Mouse (Mus musculus) MEL-GATA-1-ER (cell line): ENCODE measurements around the gene Sh3d19.
"Not testable (repeated sequence)": the region's sequence is repeated elsewhere in the genome, so short reads cannot be mapped to it uniquely, and the experiment has no call there.

Source experiments
- DNase-seq: peaks from one replicate; pipeline ENCODE4 v3.0.0-alpha.2; 2012; ENCODE audit warnings: low read depth; ENCODE audit errors: extremely low read depth

The Sh3d19 gene

DNA sequence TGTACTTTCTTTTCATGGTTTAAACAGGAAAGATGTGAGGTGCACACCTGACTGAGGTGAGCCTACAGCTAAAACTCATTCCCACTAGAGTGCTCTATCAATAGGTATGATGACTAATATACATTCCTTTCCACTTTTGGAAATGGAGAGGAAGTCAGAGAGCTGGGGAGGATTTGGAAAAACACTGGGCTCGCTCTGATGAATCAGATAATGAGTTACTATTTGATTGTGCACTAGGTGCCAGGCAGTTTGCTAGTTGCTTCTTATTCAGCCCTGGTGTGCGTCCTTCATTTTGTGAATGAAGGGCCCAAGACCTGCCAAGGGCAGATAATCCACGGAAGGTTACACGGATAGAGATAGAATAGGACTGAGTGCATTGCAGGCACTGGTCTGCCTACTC, 9.1 kb downstream of the Sh3d19 start:
- DNase-seq = no peak

DNA sequence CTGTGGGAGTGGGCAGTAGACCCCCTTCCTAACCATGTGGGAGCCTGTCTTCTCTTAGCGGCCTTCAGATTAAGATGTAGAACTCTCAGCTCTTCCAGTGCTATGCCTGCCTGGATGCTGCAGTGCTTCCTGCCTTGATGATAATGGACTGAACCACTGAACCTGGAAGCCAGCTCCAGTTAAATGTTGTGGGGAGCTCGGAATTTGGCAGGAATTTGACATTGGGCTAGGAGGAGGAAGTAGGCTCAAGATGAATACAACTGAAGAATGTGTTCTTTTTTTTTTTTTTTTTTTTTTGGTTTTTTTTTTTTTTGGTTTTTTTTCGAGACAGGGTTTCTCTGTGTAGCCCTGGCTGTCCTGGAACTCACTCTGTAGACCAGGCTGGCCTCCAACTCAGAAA, 10.9 kb downstream of the Sh3d19 start:
- DNase-seq = not testable (repeated sequence)

DNA sequence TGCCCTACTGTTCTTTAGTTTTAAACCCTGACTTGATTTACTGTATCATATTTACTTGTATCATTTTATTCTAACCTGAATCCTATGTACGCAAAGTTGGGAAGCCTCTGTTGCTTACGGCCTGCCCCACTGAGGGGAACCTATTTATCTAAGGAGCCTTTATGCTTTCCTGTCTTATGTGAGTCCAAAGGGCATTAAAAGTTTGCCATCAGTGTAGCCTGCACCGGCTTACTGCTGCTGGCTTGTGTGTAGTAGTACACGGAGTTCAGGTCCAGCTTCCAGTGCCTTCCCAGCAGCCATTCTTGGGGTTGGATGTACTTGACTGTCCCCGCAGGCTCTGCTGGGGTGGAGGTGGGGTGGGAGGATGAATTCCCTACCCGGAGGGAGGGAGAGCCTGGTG, 13.6 kb downstream of the Sh3d19 start:
- DNase-seq = no peak

DNA sequence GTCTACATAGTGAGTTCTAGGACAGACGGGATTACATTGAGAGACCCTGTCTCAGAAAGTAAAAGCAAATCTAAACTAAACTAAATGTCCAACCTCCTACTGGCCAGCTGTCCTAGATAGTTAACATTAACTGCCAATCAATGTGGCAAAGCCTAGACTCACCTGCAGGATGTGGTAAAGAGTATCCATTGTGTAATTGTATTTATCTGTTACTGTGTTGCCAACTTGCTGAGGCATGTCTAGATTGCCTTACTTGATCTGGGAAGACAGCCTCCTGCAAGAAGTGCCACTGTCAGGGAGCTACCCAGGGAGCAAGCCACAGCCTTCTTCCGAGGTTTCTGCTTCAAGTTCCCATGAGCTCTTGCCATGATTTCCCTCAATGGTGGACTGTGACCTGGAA, 16.3 kb downstream of the Sh3d19 start:
- DNase-seq = no peak

DNA sequence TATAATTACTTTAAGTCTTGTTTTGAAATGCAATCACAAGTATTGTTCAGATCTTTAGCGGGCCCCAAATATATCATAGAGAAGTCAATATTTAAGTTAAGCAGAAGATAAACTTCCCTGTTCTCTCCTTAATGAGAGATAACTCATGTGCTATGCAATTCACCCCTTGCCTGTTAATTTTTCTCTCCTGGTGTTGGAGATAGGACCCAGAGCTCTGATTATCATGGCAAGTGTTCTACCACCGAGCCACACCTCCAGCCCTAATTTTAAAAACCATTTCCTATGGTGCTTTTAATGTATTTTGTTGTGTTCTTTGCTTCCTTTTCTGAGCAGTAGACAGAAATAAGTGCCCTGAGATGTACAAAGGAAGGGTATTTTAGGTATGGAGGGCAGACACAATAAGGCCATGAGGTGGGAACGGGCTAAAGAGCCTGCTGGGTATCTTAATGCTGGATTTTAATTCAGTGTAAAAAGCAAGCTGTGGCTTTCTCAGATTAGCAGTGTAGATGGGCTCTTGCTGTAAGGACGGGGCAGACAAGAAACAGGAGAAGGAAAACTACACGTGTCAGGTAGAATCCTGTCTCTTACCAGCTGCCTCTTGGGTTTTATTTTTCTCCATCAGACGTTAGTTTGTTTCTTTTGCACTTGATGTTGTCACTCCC, 20.4 kb downstream of the Sh3d19 start:
- peak; percentile 59 for DNase-seq

DNA sequence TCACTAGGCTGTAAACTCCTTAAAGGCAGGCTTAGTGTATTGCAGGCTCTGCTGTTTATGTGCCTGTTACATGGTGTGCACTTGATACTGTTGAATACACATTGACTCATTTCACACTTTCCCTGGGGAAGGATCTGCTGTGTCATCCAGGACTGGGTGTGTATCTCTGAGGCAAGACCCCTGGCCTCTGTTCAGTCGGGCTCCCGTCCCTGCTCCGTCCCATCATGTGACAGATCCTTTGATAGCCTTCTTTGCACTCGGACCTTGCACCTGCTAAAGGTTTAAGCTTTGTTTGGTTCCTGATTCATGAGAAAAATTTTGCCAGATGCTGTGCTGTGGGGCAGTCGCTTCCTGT, 20.9 kb downstream of the Sh3d19 start:
- DNase-seq = peak; percentile 62

DNA sequence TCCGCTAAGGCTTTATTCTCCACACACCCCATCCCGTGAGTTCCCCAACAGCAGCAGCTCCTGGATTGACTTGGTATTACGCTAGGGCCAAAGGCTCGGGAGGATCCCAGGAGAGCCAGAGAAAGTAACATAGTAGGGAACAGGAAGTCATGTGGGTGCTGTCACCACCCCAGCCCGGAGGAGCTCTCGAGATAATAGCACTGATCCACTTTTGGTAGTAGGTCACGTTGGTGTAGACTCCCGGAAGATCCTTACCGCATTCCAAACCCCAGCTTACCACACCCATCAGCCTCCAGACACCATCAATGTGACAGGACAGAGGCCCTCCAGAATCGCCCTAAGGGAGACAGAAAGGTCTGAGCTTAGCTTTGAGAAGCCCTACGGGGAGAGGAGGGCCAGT, 22.8 kb downstream of the Sh3d19 start:
- peak; percentile 58 for DNase-seq

DNA sequence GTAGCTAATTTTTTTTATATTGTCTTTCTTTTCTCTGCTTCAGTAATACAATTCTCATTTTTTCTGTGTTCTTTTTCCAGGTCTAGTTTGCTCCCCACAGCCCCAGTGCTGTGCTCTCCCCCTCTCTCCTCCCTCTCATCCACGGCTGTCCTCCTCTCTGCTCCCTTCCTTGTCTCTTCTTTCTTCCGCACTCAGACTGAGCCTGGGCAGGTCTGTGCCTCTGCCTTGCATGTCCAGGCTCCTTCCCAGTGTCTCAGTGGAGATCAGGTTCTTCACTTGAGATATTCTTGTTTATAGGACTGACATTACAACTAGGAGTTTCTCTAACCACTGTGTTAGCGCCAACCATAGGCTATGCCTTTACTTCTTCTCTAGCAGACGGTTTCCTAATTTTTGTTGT, 23.7 kb downstream of the Sh3d19 start:
- no peak for DNase-seq

DNA sequence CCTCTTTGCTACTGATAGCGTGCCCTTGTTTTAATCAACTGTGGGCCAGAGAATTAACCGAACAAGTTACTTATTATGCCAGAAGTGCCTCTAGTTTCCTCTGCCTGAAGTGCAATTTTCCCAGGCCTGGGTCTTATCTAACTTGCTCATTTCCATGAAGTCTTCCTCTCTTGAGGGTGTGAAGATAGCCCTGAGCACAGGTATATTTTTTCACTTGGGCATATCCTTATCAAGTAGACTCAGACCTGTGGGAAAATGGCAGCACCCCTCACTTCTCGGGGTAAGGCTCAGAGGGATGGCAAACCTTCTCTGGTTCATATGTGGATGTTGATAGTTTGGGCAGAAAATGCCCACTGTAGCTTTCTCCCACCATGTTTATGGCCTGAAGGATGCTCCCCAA, 30.4 kb downstream of the Sh3d19 start:
- DNase-seq = no peak

DNA sequence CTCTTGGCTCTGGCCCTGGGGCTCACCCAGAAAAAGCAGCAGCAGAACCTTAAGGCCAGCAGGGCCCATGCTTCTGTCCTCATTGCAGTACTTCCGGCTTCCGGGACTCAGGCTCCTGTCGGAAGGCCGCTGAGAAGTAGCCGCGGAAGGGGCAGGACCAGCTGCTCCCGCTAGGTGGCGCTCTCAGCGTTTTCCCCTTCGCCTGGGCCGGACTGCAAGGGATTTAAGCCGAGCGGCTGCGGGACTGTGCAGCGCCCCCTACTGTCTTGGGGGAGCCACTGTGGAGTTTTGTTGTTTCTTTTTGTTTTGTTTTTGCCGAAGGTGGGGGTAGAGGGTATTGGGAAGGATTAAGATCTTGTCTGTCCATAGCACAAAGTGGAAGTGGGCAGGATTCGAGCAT, 31.5 kb downstream of the Sh3d19 start, which contains the start of gene Prss48:
Gene Prss48, minus strand, starts transcription at position 69 of the 400 bp plus-strand sequence.
- DNase-seq = no peak

DNA sequence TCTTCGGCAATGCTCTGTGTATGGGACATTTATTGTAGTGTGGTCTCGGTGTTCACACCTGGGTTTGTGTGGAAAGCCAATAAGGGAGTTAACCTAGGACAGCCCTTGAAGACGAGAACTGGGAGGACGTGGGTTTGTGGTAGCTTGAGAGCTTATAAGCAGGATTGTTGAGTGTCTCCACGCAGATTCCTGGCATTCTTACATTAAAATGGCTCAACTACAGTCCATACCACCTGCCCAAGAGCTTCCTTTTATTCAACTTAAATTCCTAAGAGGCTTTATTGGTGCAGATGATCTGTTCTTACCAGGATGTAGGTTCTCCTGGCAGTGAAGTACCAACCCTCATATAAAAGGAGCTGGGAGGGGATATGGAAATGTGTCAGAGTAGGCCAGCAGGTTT, 32.0 kb downstream of the Sh3d19 start:
- DNase-seq = no peak

DNA sequence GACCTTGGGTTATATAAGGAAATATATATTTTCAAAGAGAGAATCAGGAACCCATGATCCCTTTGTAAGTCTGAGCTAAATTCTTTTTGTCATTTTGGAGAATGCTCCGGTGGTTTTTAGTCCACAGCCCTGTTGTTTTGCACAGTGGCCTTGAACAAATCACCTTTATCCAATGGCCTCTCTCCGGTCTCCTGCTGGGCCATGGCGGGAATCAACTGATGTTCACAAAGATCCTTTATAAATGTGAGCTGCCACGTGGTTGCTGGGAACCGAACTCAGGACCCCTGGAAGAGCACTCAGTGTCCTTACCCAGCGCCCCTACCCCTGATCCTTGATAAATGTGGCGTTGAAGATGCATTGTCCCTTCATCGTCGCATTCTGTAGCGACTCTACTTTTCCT, 33.8 kb downstream of the Sh3d19 start:
- DNase-seq = no peak

DNA sequence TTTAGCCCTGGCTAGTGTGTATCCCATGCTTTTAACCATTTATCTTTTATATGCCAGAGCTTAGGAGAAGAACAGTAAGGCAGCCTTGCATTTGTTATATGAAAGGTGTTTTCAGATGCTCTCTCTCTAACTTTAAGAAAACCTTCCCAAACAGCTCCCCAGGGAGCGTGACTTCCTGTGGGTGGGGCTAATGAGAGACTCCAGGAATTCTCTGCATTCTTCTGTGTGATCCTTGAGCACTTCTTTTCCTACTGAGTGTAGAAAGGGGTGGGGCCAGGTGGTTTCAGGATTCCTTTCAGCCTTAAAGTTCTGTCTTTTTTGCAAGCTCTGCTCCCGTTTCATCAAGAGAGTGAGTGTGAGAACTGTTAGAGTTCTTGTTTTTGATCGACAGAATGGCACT, 39.7 kb downstream of the Sh3d19 start:
- no peak for DNase-seq

DNA sequence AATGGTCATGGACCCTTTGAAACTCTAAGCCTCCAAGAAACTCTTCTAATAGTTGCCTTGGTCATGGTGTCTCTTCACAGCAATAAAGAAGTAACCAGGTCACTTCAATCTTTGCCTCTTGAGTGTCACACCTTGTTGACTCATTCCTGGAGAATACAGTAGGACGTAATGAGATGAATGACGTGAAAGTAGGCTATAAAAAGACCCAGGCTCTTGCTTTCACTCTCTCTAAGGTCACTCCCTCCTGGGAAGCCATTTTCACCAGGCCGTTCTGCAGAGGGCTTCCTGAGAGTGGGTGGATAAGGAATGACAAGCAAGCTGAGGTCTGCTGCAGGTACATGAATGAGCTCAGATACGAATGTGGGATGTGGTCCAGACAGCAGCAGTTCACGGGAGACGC, 40.5 kb downstream of the Sh3d19 start:
- no peak for DNase-seq

DNA sequence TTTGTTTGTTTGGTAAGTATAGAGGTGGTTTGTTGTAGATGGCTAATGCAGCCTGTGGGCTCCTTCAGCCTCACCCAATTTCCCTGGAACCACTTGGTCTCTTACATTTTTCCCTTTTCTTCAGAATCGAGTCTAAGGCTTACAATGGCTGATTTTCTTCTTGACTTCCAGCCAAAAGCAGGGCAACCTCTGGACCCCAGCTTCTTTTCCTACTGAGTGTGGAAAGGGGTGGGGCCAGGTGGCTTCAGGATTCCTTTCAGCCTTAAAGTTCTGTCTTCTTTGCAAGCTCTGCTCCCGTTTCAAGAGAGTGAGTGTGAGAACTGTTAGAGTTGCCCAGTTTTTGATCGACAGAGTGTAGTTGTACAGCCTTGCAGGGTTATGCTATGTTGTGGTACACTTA, 40.9 kb downstream of the Sh3d19 start:
- DNase-seq = no peak

DNA sequence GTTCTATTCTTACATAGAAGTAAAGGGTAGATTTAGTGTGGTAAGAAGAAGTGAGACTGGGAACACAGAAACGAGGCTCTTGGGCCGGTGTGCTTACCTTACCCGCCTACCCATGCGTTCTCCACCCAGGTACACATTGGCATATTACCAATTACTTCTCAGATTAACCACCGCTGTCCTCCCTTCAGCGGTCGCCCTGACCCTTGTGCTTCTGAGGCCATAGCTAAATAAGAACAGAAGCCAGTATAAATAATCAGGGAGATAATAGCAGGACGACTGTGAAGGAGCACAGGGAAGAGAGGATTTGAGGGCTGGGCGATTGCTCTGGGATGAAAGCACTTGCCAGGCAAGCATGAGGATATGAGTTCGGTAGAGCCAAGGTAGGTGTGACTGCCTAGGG, 42.9 kb downstream of the Sh3d19 start:
- DNase-seq = no peak

DNA sequence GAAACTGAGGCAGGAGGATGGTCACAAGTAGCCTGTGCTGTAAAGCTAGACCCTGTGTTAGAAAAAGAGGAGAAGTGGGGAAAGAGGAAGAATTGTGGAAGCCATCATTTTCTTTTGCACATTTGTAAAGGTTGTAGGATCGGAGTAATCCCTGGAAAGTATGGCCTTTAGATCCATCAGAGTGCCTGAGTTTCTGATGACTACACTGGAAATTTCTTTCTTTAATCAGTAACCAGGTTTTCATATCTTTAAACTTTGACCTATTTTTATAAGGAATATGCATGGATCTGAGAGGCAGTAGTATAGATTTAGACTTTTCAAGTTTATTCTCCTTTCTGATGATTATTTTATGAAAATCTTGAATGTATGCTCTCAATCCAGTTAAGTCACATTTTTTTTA, 46.1 kb downstream of the Sh3d19 start:
- no peak for DNase-seq

DNA sequence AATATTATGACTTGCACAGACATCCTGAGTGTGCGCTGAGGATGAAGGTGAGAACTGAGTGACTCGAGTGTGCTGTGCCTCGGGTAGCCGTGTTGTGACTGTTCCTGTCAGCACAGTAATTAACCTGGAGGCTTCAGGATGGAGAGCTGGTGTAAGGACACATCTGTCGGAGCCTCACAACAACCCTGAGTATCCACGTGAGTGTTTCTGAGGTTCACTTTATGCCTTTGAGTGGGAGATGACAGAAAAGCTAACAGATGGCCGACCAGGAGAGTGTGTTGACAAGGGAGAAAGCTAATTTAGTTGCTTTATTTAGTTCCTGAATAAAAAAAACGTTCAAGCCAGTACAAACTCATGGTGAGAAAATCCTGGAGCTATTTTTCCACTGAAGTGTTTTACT, 46.6 kb downstream of the Sh3d19 start:
- DNase-seq = no peak

DNA sequence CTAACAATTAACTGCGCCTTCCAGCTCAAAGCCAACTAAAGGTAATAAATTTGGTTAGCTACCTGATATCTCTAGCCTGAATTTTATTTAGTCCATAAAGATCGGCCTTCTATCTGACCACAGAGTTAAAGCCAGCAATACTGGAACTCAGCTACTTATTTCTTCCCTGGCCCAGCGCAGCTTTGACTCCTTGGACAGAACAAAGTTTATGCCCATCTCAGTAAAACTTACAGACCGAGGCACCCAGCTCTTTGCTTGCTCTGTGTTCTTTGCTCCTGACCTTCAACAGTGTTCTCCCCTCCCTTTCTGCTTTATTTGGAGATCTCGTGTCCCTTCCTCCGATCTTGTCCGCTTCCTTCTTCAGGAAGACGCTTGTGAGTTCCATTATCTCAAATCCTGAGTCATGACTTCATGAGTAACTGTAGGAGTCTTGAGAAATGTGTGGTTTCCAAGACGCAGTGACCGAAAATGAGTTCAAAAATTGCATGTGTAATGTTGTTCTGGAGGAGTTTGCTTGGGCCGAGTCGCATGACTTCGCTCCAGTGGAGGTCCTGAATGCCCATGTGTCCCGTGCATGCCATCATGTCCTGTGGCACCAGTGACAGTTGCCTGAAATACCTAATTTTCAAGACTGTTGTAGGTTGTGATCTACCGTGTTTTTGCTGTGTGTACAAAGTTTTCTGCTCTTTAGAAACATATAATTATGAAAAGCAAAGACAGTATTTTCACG, 50.2 kb downstream of the Sh3d19 start:
- no peak for DNase-seq

DNA sequence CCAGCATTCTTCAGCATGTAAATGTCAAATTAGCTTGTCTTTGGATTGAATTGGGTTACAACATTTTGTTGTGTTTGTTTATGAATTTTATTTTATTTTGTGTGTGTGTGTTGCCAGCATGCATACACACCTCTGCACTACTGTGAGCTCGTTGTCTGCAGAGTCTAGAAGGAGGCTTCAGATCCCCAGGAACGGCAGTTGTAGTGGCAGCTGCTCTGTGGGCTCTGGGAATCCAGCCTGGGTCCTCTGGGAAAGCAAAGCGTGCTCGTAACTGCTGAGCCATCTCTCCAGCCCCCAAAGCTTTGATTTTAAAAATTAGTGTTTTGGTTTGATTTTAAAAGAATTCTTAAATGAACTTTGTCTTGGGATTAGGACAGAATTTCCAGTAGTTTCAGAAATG, 50.7 kb downstream of the Sh3d19 start:
- DNase-seq = no peak

DNA sequence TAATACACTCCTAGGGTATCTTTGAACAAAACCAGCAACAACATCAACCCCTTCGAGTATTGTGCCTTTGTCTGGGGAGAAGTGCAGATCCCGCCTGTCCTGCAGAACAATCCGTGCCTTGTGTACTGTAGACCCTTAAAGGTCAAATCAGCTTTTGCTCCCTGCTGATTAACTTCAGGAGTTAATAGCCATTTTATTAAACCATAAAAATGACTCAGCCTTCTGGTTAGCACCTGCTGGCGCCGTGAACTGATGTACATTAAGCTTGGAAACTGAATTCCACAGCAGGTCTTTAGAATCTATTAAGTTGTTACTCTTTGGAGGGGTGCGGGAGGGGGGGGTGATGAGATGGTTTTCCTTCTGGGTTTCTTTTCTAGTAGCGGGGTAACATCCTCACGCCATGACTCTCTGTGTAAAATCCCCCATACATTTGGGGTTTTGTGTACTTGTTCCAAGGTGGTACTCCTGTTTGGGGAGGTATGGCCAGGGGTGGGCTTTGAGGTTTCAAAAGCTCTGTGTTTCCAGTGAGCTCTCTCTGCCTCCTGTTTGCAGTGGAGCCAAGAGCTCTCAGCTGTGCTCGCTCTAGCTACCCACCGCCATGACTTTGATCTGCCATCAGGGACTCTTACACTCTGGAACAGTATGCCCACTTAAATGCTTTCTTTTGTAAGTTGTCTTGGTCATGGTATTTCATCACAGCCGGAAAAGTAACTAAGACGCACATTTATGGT, 53.3 kb downstream of the Sh3d19 start:
- no peak for DNase-seq

DNA sequence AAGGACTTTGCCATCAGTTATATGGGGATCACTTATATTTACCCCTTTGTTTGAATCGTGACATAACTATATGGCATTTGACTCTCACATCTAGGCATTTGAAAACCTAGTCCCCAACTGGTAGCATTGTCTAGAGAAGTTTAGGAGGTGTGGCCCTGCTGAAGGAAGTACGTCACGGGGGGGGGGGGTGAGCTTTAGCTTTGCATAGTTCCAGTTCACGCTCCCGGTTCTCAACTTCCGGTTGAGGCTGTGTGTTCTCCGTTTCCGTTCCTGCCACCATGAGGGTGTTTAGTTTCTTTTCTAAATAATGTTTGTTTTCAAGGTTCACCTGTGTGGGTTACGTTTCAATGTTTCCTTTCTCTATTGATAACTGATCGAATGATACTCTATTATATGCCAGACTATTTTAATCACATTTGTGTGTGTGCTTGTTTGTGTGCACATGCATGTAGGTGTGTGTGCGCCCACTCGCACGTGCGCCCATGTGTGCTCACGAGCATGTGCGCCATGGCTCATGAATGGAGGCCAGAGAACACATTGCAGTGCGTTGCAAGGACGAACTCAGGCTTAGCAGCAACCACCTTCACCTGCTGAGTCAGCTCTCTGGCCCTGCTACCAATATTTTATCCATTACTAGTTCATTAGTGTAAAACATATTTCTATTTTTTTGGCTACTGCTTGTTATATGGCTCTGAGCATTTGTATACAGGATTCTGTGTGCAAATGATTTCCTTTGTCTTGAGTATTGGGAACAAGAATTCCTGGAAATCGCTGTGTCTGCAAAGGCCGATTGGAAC, 54.6 kb downstream of the Sh3d19 start:
- no peak for DNase-seq
